Mouse (Mus musculus) small intestine, adult 2 months (tissue): ENCODE data around the gene Foxp1.

ENCODE experiments used
- CTCF ChIP-seq: fragments of 200-500 bp; IDR thresholded peaks from 2 replicates; pipeline ENCODE4 v1.5.1; 2012; ENCODE audit warnings: low read depth, mild to moderate bottlenecking, control low read depth, inconsistent platforms, low read length, moderate library complexity, mixed read lengths; ENCODE audit not compliant: insufficient replicate concordance, insufficient read length; ENCODE audit errors: extremely low read depth
- POLR2A ChIP-seq: fragments of 200-500 bp; IDR thresholded peaks from 2 replicates; pipeline ENCODE4 v1.6.1; 2012; ENCODE audit warnings: low read depth, mild to moderate bottlenecking, control low read depth, inconsistent platforms, low read length, moderate library complexity

DNA sequence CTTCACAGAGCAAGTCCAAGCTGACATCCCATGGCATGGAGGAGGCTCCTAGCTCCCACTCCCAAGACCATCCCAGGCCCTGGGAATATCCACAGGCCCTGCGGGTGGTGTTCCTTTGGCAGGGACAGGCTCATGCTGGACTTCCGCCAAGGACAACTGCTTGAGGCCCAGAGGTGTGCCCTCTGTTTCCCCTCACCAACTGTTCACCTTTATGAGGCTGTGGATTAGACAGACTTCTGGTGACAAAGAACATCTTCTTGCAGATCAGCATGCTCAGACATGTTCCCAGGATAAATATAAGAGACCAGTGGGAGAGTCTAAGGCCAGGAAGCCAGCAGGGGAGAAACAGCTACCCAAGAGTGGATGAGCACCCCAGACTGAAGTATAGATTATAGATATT lies 152.6 kb downstream of the Foxp1 start:
- TF ChIP-seq CTCF, result no peak
- no peak for TF ChIP-seq POLR2A
